Mouse (Mus musculus): Measurements from ENCODE around the gene Ift140.

Gene Ift140

GRCm38 (mm10) chr17:25076906-25077305 lies 61.0 kb downstream of the Ift140 start:
- in situ Hi-C loops (cut with MboI) = no loop called here

- in situ Hi-C loops (cut with MboI) = no loop called here
Measured at GRCm38 (mm10) chr17:25077771-25078372, 62.0 kb downstream of the Ift140 start.

GRCm38 (mm10) chr17:25080210-25080609 lies 64.3 kb downstream of the Ift140 start:
- in situ Hi-C loops (cut with MboI) = no loop called here

GRCm38 (mm10) chr17:25080960-25081381 lies 65.1 kb downstream of the Ift140 start:
- in situ Hi-C loops (cut with MboI) = no loop called here

GRCm38 (mm10) chr17:25082081-25082847 lies 66.4 kb downstream of the Ift140 start:
- in situ Hi-C loops (cut with MboI) = no loop called here

- in situ Hi-C loops (cut with MboI) = no loop called here
Measured at GRCm38 (mm10) chr17:25082887-25083286, 67.0 kb downstream of the Ift140 start.

- in situ Hi-C loops (cut with MboI) = no loop called here
Measured at GRCm38 (mm10) chr17:25083444-25083931, 67.6 kb downstream of the Ift140 start, which contains the start of gene Tmem204. Gene Tmem204 (minus strand): TSS chr17:25083591.

GRCm38 (mm10) chr17:25084835-25085385 lies 69.0 kb downstream of the Ift140 start:
- in situ Hi-C loops (cut with MboI) = no loop called here

GRCm38 (mm10) chr17:25086724-25087123 lies 70.8 kb downstream of the Ift140 start:
- in situ Hi-C loops (cut with MboI) = no loop called here

- in situ Hi-C loops (cut with MboI) = no loop called here
Measured at GRCm38 (mm10) chr17:25089158-25089557, 73.3 kb downstream of the Ift140 start.

- in situ Hi-C loops (cut with MboI) = no loop called here
Measured at GRCm38 (mm10) chr17:25090450-25090849, 74.6 kb downstream of the Ift140 start.

GRCm38 (mm10) chr17:25096221-25096620 lies 80.3 kb downstream of the Ift140 start:
- in situ Hi-C loops (cut with MboI) = no loop called here

GRCm38 (mm10) chr17:25100052-25100451 lies 84.2 kb downstream of the Ift140 start:
- in situ Hi-C loops (cut with MboI) = no loop called here

GRCm38 (mm10) chr17:25101338-25101737 lies 85.5 kb downstream of the Ift140 start:
- in situ Hi-C loops (cut with MboI) = no loop called here

GRCm38 (mm10) chr17:25107786-25108185 lies 91.9 kb downstream of the Ift140 start:
- in situ Hi-C loops (cut with MboI) = no loop called here

- in situ Hi-C loops (cut with MboI) = no loop called here
Measured at GRCm38 (mm10) chr17:25109578-25109977, 93.7 kb downstream of the Ift140 start.

GRCm38 (mm10) chr17:25110590-25110989 lies 94.7 kb downstream of the Ift140 start:
- in situ Hi-C loops (cut with MboI) = no loop called here

GRCm38 (mm10) chr17:25111220-25111619 lies 95.3 kb downstream of the Ift140 start:
- in situ Hi-C loops (cut with MboI) = no loop called here

- in situ Hi-C loops (cut with MboI) = no loop called here
Measured at GRCm38 (mm10) chr17:25111739-25112422, 96.0 kb downstream of the Ift140 start.

GRCm38 (mm10) chr17:25112423-25112810 lies 96.5 kb downstream of the Ift140 start:
- in situ Hi-C loops (cut with MboI) = no loop called here

- in situ Hi-C loops (cut with MboI) = no loop called here
Measured at GRCm38 (mm10) chr17:25114908-25115645, 99.2 kb downstream of the Ift140 start.

Measured in mature B cell (primary cell).